Mouse (Mus musculus) midbrain, embryonic 14.5 days (tissue): ENCODE data around the gene Gpr157. TPM values are rescaled to one million over a fixed set of nuclear protein-coding genes. Genes with fewer than 3 reads are reported as not detected.
A peak's percentile ranks its signal among the peaks of the same experiment; 100 is the strongest.

Source experiments
- ATAC-seq: fragments of 200-750 bp; cut with Nextera tagmentation; 2 replicates; pipeline ENCODE4 v1.8.0; 2017; ENCODE audit warnings: moderate number of reproducible peaks, moderate library complexity; ENCODE audit not compliant: low FRiP score, low TSS enrichment
- DNase-seq: peaks from one replicate; pipeline ENCODE4 v3.0.0-alpha.2; 2015
- H3K27ac ChIP-seq: fragments of 300-500 bp; sonication (generic); replicated peaks from 2 replicates; pipeline ENCODE4 v1.5.1; 2014; ENCODE audit warnings: mild to moderate bottlenecking, low read depth, low read length, moderate library complexity
- H3K27me3 ChIP-seq: fragments of 300-500 bp; sonication (generic); 2 replicates; pipeline ENCODE4 v1.6.1; 2014; ENCODE audit warnings: low read length, control low read depth, mixed read lengths; ENCODE audit not compliant: control insufficient read depth, insufficient read depth
- H3K36me3 ChIP-seq: fragments of 300-500 bp; sonication (generic); 2 replicates; pipeline ENCODE4 v1.6.1; 2014; ENCODE audit warnings: low read length, control low read depth; ENCODE audit not compliant: control insufficient read depth, insufficient read depth
- H3K4me1 ChIP-seq: fragments of 300-500 bp; sonication (generic); 2 replicates; pipeline ENCODE4 v1.6.1; 2014; ENCODE audit warnings: mild to moderate bottlenecking, antibody characterized with exemption, low read length, control low read depth; ENCODE audit not compliant: control insufficient read depth, insufficient read depth
- H3K4me2 ChIP-seq: fragments of 300-500 bp; sonication (generic); 2 replicates; pipeline ENCODE4 v1.6.1; 2014; ENCODE audit warnings: mild to moderate bottlenecking, low read length, moderate library complexity
- H3K4me3 ChIP-seq: fragments of 300-500 bp; sonication (generic); replicated peaks from 2 replicates; pipeline ENCODE4 v1.5.1; 2014; ENCODE audit warnings: low read depth, low read length
- H3K9ac ChIP-seq: fragments of 300-500 bp; sonication (generic); replicated peaks from 2 replicates; pipeline ENCODE4 v1.6.1; 2014; ENCODE audit warnings: mild to moderate bottlenecking, low read length, moderate library complexity
- H3K9me3 ChIP-seq: fragments of 300-500 bp; sonication (generic); 2 replicates; pipeline ENCODE4 v1.6.1; 2016; ENCODE audit warnings: low read length, control low read depth, mixed read lengths; ENCODE audit not compliant: control insufficient read depth
- WGBS: fragments of 180-500 bp; shearing (Covaris S2); extraction: QIAGEN DNeasy Blood & Tissue Kit; methylation state at CpG from one replicate; pipeline ENCODE4 v1.1.7; 2014; 5-methylcytosine and 5-hydroxymethylcytosine counted together
- polyA plus RNA-seq: library from polyadenylated mRNA; unstranded; fragments of >200 nt; fragmentation: Nextera tagmentation; extraction: Ambion mirVana; gene quantifications from 2 replicates; pipeline ENCODE4 v1.2.1, GENCODE M21; 2014

Gpr157 gene
- polyA plus RNA-seq, 1 experiment from 2014 or later, result 0.25 TPM

DNA sequence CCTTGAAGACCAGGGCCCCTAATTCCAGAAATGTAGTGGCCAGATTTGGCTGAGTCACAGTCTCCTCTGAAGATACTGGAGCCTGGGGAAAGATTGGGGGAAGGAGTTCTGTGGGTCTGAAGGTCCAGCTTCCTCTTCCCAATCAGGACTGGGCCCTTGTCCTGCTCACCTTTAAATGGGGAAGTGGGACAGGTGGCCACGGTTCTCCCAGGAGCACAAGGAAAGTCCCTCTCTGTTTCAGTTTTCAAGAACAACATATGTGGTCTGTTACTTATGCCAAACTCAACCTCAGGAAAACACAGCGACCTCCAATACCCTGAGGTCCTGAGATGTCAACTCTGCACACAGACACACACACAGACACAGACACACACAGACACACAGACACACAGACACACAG is 8.5 kb upstream of the Gpr157 start:
- DNase-seq (no peak), ATAC-seq (no peak)
- Histone ChIP-seq H3K9ac (no peak overlapping the region), H3K4me2 (no peak overlapping the region), H3K36me3 (no peaks in the 10 kb centered on the region), H3K9me3 (no peaks in the 10 kb centered on the region), H3K27ac (no peak overlapping the region), H3K4me3 (no peak overlapping the region), H3K4me1 (no peaks in the 10 kb centered on the region), H3K27me3 (no peaks in the 10 kb centered on the region)
- WGBS, result 83% methylated on average over 2 of the region's 2 CpGs

DNA sequence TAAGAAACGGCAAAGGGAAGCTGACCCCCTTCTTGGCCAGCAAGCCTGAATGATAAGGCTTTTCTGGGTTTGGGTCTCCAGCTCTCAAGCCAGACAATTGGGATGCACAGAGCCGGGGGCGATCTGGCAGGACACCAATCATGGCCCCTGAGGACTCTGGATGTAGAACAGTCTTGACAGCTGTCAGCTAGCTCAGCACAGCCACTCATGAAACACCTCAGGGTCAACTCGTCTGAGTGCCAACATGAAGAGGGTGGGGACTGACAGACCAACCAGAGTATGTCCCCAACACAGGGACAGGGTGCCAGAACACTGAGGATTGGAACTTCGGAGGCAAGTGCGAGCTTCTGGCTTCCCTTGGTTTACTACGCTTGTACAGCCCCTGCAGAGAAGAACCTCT is 7.9 kb upstream of the Gpr157 start:
- ATAC-seq (no peak), DNase-seq (no peak)
- Histone ChIP-seq H3K4me1 (no peaks in the 10 kb centered on the region), H3K4me3 (no peak overlapping the region), H3K4me2 (no peak overlapping the region), H3K9me3 (no peaks in the 10 kb centered on the region), H3K27me3 (no peaks in the 10 kb centered on the region), H3K27ac (no peak overlapping the region), H3K36me3 (no peaks in the 10 kb centered on the region), H3K9ac (no peak overlapping the region)
- WGBS, result 71% methylated on average over 7 of the region's 7 CpGs

DNA sequence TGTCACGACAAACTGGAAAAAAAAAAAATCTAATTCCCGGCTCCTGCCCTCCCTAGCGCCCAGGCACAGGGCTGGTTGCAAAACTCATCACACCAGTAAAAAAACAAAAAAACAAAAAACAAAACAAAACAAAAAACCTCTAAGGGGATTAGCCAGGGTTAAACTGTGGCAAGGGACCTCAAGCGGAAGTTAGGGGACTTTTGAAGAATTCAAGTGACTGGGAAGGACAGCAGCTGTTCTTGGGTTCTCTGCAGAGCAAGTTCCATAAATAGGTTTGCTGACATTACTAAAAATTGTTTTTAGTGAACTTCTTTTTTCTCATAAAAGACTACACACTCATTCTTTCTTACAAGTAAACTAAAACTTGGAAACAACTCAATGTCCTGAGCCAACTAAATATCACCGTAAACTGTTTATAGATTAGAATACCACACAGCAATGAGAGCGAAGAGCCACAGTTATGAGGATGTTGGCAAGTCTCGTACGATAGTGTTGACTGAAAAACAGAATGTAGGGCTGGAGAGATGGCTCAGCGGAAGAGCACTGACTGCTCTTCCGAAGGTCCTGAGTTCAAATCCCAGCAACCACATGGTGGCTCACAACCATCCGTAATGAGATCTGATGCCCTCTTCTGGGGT is 6.7 kb upstream of the Gpr157 start:
- H3K27ac ChIP-seq, result no peak overlapping the region
- WGBS, result 85% methylated on average over 11 of the region's 11 CpGs
- no peaks in the 10 kb centered on the region for H3K9me3 ChIP-seq
- H3K4me1 ChIP-seq, result no peaks in the 10 kb centered on the region
- no peak for ATAC-seq
- H3K4me3 ChIP-seq, result no peak overlapping the region
- no peak overlapping the region for H3K9ac ChIP-seq
- no peak for DNase-seq
- no peak overlapping the region for H3K4me2 ChIP-seq
- no peaks in the 10 kb centered on the region for H3K27me3 ChIP-seq
- H3K36me3 ChIP-seq, result no peaks in the 10 kb centered on the region

DNA sequence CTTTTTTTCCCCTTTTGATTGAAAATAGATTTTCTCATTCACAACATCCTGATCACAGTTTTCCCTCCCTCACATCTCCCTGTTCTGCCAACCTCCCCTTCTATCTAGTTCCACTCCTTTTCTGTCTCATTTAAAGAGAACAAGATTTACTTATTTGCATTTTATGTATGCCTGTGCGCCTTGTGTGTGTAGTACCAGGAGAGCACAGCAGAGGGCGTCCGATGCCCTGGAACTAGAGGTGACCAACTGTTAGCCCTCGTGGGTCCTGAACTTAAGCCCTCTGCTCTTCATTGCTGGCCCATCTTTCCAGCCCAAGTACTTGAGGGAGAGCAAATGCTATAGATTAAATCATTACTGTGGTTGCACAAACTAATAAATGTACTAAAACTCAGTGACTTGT is 1.8 kb upstream of the Gpr157 start:
- Histone ChIP-seq H3K9me3 (no peaks in the 10 kb centered on the region), H3K36me3 (no peaks in the 10 kb centered on the region), H3K4me3 (no peak overlapping the region), H3K4me1 (peaks cover 8% of the 10 kb centered on the region; the same call in 1 of the 2 replicates), H3K9ac (no peak overlapping the region), H3K27ac (no peak overlapping the region), H3K27me3 (peaks cover 21% of the 10 kb centered on the region; the same call in 1 of the 2 replicates), H3K4me2 (no peak overlapping the region)
- WGBS, result 79% methylated on average over 4 of the region's 4 CpGs
- DNase-seq, result no peak
- no peak for ATAC-seq

DNA sequence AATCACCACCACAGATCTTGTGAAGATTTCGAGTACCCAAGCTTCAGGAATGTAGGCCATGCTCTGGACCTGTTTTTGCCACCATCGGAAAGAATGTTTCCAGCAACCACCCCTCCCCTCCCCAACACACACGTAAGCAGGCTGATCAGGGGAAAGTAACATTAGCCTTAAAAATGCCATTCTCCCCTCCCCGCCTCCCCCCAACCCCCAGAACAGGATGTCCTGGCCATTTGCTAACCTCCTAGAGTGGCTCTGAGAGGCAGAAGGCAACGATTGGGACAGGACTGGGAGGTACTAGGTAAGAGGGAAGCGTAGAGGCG is 364 bp upstream of the Gpr157 start:
- Histone ChIP-seq H3K4me1 (peaks cover 8% of the 10 kb centered on the region; the same call in 1 of the 2 replicates), H3K4me2 (peak overlapping the region; percentile 99), H3K9me3 (no peaks in the 10 kb centered on the region), H3K4me3 (peak overlapping the region; percentile 50), H3K27me3 (peaks cover 21% of the 10 kb centered on the region; the same call in 1 of the 2 replicates), H3K9ac (0 out of 2 replicates have a peak overlapping the region, but pooled peaks have one; percentile 45), H3K27ac (no peak overlapping the region; the same call in 1 of the 2 replicates), H3K36me3 (no peaks in the 10 kb centered on the region)
- 2% methylated on average over 7 of the region's 7 CpGs for WGBS
- ATAC-seq, result no peak
- no peak for DNase-seq

DNA sequence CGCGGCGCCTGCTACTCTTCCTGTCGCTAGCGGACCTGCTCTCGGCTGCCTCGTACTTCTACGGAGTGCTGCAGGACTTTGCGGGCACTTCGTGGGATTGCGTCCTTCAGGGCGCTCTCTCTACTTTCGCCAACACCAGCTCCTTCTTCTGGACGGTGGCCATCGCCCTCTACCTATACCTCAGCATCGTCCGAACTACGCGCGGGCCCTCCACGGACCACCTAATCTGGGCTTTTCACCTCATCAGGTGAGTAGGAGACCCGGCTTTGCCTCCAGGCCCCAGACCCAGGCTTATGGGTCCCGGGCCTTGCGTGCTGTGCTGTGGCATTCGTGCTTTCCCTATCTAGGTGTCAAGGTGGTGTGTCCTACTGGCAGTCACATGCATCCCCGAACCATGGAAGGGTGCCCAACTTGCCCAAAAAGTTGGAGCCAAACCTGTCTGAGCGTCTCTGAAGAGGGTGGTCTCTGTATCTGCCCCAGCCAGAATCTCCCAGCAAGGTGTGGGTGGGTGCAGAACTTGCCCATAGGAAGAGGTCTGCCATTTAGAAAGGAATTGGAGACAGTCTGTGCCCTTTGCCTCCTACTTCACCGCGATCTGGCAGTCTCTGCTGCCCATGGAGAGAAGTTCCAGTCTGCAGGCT is 845 bp downstream of the Gpr157 start:
- Histone ChIP-seq H3K4me1 (peaks cover 8% of the 10 kb centered on the region; the same call in 1 of the 2 replicates), H3K27ac (no peak overlapping the region), H3K9me3 (no peaks in the 10 kb centered on the region), H3K36me3 (no peaks in the 10 kb centered on the region), H3K9ac (peak overlapping the region; percentile 45), H3K4me3 (peak overlapping the region; percentile 50), H3K27me3 (peaks cover 21% of the 10 kb centered on the region; the same call in 1 of the 2 replicates), H3K4me2 (peak overlapping the region; percentile 99)
- DNase-seq (no peak), ATAC-seq (no peak)
- WGBS, result 16% methylated on average over 29 of the region's 29 CpGs

DNA sequence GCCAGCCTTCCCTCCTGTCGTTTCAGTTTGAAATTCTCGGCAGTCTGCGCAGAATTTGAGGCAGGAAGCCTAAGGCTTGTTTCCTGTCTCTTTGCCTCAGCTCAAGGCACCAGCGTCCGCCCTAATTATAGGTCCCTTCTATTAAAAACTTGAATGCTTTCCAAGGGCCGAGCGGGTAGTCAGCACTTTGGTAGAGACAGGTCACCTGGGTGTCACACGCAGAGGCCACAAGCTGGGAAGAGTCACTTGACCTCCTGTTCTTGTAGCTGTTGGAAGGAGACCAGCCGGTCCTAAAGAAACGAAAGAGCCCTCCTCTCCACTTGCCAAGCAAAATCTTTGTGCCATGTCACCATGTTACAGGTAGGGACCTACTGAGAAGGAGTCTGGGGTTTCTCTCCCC is 2.0 kb downstream of the Gpr157 start:
- Histone ChIP-seq H3K27me3 (peaks cover 21% of the 10 kb centered on the region; the same call in 1 of the 2 replicates), H3K9me3 (no peaks in the 10 kb centered on the region), H3K36me3 (no peaks in the 10 kb centered on the region), H3K9ac (no peak overlapping the region), H3K4me2 (no peak overlapping the region), H3K4me3 (no peak overlapping the region), H3K27ac (no peak overlapping the region), H3K4me1 (peaks cover 8% of the 10 kb centered on the region)
- DNase-seq, result no peak
- 82% methylated on average over 10 of the region's 10 CpGs for WGBS
- no peak for ATAC-seq

DNA sequence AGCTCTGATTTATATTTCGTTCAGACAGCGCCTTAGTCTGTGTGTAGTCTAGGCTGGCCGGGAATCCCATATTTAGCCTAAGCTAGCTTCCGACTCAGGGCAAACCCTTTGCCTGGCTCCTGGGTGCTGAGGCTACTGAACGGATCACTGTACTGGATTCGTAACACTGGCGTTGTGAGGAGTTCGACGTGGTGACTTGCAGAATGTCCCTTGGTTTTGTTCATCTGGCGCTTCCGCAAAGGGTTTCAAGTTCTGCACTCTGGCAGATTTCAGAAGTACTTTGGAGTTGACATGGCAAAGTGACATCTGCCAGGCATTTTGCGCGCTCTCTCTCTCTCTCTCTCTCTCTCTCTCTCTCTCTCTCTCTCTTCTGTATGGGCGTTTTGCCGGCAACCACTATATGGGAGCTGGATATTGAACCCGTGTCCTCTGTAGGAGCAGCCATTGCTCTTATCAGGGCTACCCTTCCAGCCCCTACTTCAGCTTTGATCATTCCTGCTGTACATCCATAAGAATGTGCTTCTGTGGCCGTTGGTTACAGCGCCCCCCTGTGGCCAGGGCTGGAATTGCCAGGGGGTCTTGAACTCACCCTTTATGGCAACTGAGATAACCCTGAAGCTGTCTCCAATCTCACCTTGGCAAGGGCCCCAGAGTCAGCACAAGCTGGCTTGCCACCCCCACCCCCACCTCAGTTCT is 4.9 kb downstream of the Gpr157 start:
- Histone ChIP-seq H3K4me1 (peaks cover 8% of the 10 kb centered on the region), H3K27me3 (peaks cover 21% of the 10 kb centered on the region; the same call in 1 of the 2 replicates), H3K27ac (no peak overlapping the region), H3K9ac (no peak overlapping the region), H3K4me2 (no peak overlapping the region), H3K36me3 (no peaks in the 10 kb centered on the region), H3K9me3 (no peaks in the 10 kb centered on the region), H3K4me3 (no peak overlapping the region)
- 84% methylated on average over 18 of the region's 18 CpGs for WGBS
- DNase-seq (no peak), ATAC-seq (no peak)
